Mouse (Mus musculus): ENCODE measurements at regions not wholly inside any gene's neighbourhood (a gene's known extent, or its start where the extent isn't known, plus 50 kb on each side); places are given as distances from the start of the nearest gene placed in this dataset.
A peak's percentile ranks its signal among the peaks of the same experiment; 100 is the strongest.

- ATAC-seq (ENCODE audit: extremely low read depth, insufficient number of reproducible peaks, low FRiP score, poor library complexity, severe bottlenecking) (no peak), DNase-seq (ENCODE audit: low spot score) (no peak)
- Histone ChIP-seq H3K9me3 (replicated peaks) (no peaks in the 10 kb centered on the region), H3K4me3 (ENCODE audit: low read depth, low read length) (no peak overlapping the region), H3K27me3 (ENCODE audit: insufficient read depth, low read length) (no peaks in the 10 kb centered on the region), H3K4me1 (ENCODE audit: insufficient read depth, low read depth, low read length) (peaks cover 87% of the 10 kb centered on the region), H3K36me3 (replicated peaks) (no peaks in the 10 kb centered on the region)
- no peak for TF ChIP-seq POLR2AphosphoS5 (IDR thresholded peaks at IDR 0.05; ENCODE audit: insufficient replicate concordance, low read depth, low read length)
- no peak for TF ChIP-seq TAL1 (conservative IDR thresholded peaks at IDR 0.05; ENCODE audit: low read depth, low read length)
- TF ChIP-seq GATA2 (IDR thresholded peaks at IDR 0.05; ENCODE audit: borderline replicate concordance, low read depth, low read length): no peak
- no peak for TF ChIP-seq CTCF (IDR thresholded peaks at IDR 0.05; ENCODE audit: low read depth, low read length)
- TF ChIP-seq GATA1 (IDR thresholded peaks at IDR 0.05; ENCODE audit: borderline replicate concordance, low read length): no peak
Measured at GRCm38 (mm10) chr12:77140141-77140540, 97.8 kb upstream of the Fut8 start.

GRCm38 (mm10) chr12:77139718-77140117, 98.2 kb upstream of the Fut8 start:
- Histone ChIP-seq H3K36me3 (replicated peaks) (no peaks in the 10 kb centered on the region), H3K4me3 (ENCODE audit: low read depth, low read length) (no peak overlapping the region), H3K27me3 (ENCODE audit: insufficient read depth, low read length) (no peaks in the 10 kb centered on the region), H3K4me1 (ENCODE audit: insufficient read depth, low read depth, low read length) (peaks cover 88% of the 10 kb centered on the region), H3K9me3 (replicated peaks) (no peaks in the 10 kb centered on the region)
- DNase-seq (ENCODE audit: low spot score) (no peak), ATAC-seq (ENCODE audit: extremely low read depth, insufficient number of reproducible peaks, low FRiP score, poor library complexity, severe bottlenecking) (no peak)
- TF ChIP-seq POLR2AphosphoS5 (IDR thresholded peaks at IDR 0.05; ENCODE audit: insufficient replicate concordance, low read depth, low read length) (no peak), CTCF (IDR thresholded peaks at IDR 0.05; ENCODE audit: low read depth, low read length) (no peak), GATA1 (IDR thresholded peaks at IDR 0.05; ENCODE audit: borderline replicate concordance, low read length) (no peak), GATA2 (IDR thresholded peaks at IDR 0.05; ENCODE audit: borderline replicate concordance, low read depth, low read length) (no peak), TAL1 (conservative IDR thresholded peaks at IDR 0.05; ENCODE audit: low read depth, low read length) (no peak)

- Histone ChIP-seq H3K4me3 (ENCODE audit: low read depth, low read length) (no peak overlapping the region), H3K36me3 (replicated peaks) (no peaks in the 10 kb centered on the region), H3K9me3 (replicated peaks) (no peaks in the 10 kb centered on the region), H3K4me1 (ENCODE audit: insufficient read depth, low read depth, low read length) (peaks cover 91% of the 10 kb centered on the region), H3K27me3 (ENCODE audit: insufficient read depth, low read length) (no peaks in the 10 kb centered on the region)
- ATAC-seq (ENCODE audit: extremely low read depth, insufficient number of reproducible peaks, low FRiP score, poor library complexity, severe bottlenecking): no peak
- no peak for DNase-seq (ENCODE audit: low spot score)
- TF ChIP-seq TAL1 (conservative IDR thresholded peaks at IDR 0.05; ENCODE audit: low read depth, low read length) (no peak), GATA2 (IDR thresholded peaks at IDR 0.05; ENCODE audit: borderline replicate concordance, low read depth, low read length) (no peak), GATA1 (IDR thresholded peaks at IDR 0.05; ENCODE audit: borderline replicate concordance, low read length) (no peak), CTCF (IDR thresholded peaks at IDR 0.05; ENCODE audit: low read depth, low read length) (no peak), POLR2AphosphoS5 (IDR thresholded peaks at IDR 0.05; ENCODE audit: insufficient replicate concordance, low read depth, low read length) (no peak)
Measured at GRCm38 (mm10) chr12:77138506-77139201, 99.3 kb upstream of the Fut8 start.

- no peaks in the 10 kb centered on the region for H3K36me3 ChIP-seq (replicated peaks)
- DNase-seq (ENCODE audit: low spot score) (no peak), ATAC-seq (ENCODE audit: extremely low read depth, insufficient number of reproducible peaks, low FRiP score, poor library complexity, severe bottlenecking) (no peak)
- H3K4me1 ChIP-seq (ENCODE audit: insufficient read depth, low read depth, low read length): peaks cover 93% of the 10 kb centered on the region
- H3K4me3 ChIP-seq (ENCODE audit: low read depth, low read length): no peak overlapping the region
- no peaks in the 10 kb centered on the region for H3K9me3 ChIP-seq (replicated peaks)
- TF ChIP-seq CTCF (IDR thresholded peaks at IDR 0.05; ENCODE audit: low read depth, low read length): no peak
- TF ChIP-seq GATA2 (IDR thresholded peaks at IDR 0.05; ENCODE audit: borderline replicate concordance, low read depth, low read length): no peak
- TF ChIP-seq POLR2AphosphoS5 (IDR thresholded peaks at IDR 0.05; ENCODE audit: insufficient replicate concordance, low read depth, low read length): no peak
- no peak for TF ChIP-seq GATA1 (IDR thresholded peaks at IDR 0.05; ENCODE audit: borderline replicate concordance, low read length)
- TF ChIP-seq TAL1 (conservative IDR thresholded peaks at IDR 0.05; ENCODE audit: low read depth, low read length): no peak
- H3K27me3 ChIP-seq (ENCODE audit: insufficient read depth, low read length): no peaks in the 10 kb centered on the region
Measured at GRCm38 (mm10) chr12:77137291-77137830, 100.6 kb upstream of the Fut8 start.

- Histone ChIP-seq H3K9me3 (replicated peaks) (no peaks in the 10 kb centered on the region), H3K4me1 (ENCODE audit: insufficient read depth, low read depth, low read length) (peaks cover 91% of the 10 kb centered on the region), H3K27me3 (ENCODE audit: insufficient read depth, low read length) (no peaks in the 10 kb centered on the region), H3K36me3 (replicated peaks) (no peaks in the 10 kb centered on the region), H3K4me3 (ENCODE audit: low read depth, low read length) (no peak overlapping the region)
- DNase-seq (ENCODE audit: low spot score): no peak
- peak; percentile 56 for TF ChIP-seq TAL1 (conservative IDR thresholded peaks at IDR 0.05; ENCODE audit: low read depth, low read length)
- TF ChIP-seq GATA2 (IDR thresholded peaks at IDR 0.05; ENCODE audit: borderline replicate concordance, low read depth, low read length): no peak
- ATAC-seq (ENCODE audit: extremely low read depth, insufficient number of reproducible peaks, low FRiP score, poor library complexity, severe bottlenecking): no peak
Measured at GRCm38 (mm10) chr12:77135661-77136060, 102.3 kb upstream of the Fut8 start.

GRCm38 (mm10) chr12:77135067-77135466, 102.9 kb upstream of the Fut8 start:
- Histone ChIP-seq H3K27me3 (ENCODE audit: insufficient read depth, low read length) (no peaks in the 10 kb centered on the region), H3K4me1 (ENCODE audit: insufficient read depth, low read depth, low read length) (peaks cover 91% of the 10 kb centered on the region), H3K9me3 (replicated peaks) (no peaks in the 10 kb centered on the region), H3K4me3 (ENCODE audit: low read depth, low read length) (no peak overlapping the region), H3K36me3 (replicated peaks) (no peaks in the 10 kb centered on the region)
- TF ChIP-seq GATA2 (IDR thresholded peaks at IDR 0.05; ENCODE audit: borderline replicate concordance, low read depth, low read length) (no peak), CTCF (IDR thresholded peaks at IDR 0.05; ENCODE audit: low read depth, low read length) (no peak), TAL1 (conservative IDR thresholded peaks at IDR 0.05; ENCODE audit: low read depth, low read length) (no peak), GATA1 (IDR thresholded peaks at IDR 0.05; ENCODE audit: borderline replicate concordance, low read length) (no peak), POLR2AphosphoS5 (IDR thresholded peaks at IDR 0.05; ENCODE audit: insufficient replicate concordance, low read depth, low read length) (no peak)
- DNase-seq (ENCODE audit: low spot score): no peak
- ATAC-seq (ENCODE audit: extremely low read depth, insufficient number of reproducible peaks, low FRiP score, poor library complexity, severe bottlenecking): no peak
